Mouse (Mus musculus): ENCODE measurements at regions not wholly inside any gene's neighbourhood (a gene's known extent, or its start where the extent isn't known, plus 50 kb on each side); places are given as distances from the start of the nearest gene placed in this dataset.

GRCm38 (mm10) chr8:87199461-87200131 lies 272.8 kb downstream of the Cbln1 start:
- no peak for DNase-seq (ENCODE audit: low spot score)

- DNase-seq (ENCODE audit: low spot score): peak; percentile 38
Observed at GRCm38 (mm10) chr8:87197867-87198536, 274.4 kb downstream of the Cbln1 start.

GRCm38 (mm10) chr8:87197000-87197399 lies 275.4 kb downstream of the Cbln1 start:
- no peak for DNase-seq (ENCODE audit: low spot score)

DNA sequence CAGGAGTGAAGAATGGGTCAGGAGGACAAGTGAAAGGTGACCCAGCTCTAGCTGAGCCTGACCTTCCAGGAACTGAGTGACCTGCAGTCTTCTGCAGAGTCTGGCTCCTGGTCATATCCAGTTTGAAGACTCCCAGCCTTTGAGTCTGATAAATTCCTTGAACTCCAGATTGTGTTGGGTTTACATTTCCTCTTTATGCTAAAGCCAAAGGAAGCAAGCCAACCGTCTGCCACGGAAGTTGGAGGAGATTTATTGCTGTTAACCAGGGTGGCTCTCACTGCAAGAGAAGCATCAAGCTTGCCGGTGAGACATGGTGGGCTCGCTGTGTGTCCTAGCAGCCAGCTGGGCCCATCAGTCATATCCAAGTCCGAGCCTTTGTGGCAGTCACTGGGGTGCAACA lies 276.4 kb downstream of the Cbln1 start:
- DNase-seq (ENCODE audit: low spot score): no peak

- DNase-seq (ENCODE audit: low spot score): no peak
Observed at GRCm38 (mm10) chr8:87189791-87190385, 282.5 kb downstream of the Cbln1 start.

DNA sequence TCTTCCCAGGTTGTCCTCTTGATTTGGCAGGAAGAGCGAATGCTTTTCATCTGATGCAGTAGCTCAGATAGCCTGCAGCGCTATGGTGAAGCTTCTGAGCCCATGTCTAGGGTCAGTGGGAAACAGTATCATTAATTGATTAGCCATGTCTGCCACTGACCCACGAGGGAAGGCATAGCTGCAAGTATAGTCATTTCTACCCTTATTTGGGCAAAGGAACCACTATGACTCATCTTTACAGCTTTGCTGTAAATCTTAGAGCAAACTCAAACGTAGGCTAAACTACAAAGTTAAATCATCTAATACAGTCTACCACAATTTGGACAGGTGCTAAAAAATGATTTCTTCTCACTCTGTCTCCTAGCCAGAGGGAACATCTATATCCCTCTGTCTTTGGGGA lies 289.5 kb downstream of the Cbln1 start:
- DNase-seq (ENCODE audit: low spot score): no peak

GRCm38 (mm10) chr8:87178561-87178960 lies 293.5 kb upstream of the N4bp1 start:
- no peak for DNase-seq (ENCODE audit: low spot score)

GRCm38 (mm10) chr8:87177620-87178019 lies 292.6 kb upstream of the N4bp1 start:
- DNase-seq (ENCODE audit: low spot score): no peak

- no peak for DNase-seq (ENCODE audit: low spot score)
Observed at GRCm38 (mm10) chr8:87175097-87175496, 290.0 kb upstream of the N4bp1 start.

DNA sequence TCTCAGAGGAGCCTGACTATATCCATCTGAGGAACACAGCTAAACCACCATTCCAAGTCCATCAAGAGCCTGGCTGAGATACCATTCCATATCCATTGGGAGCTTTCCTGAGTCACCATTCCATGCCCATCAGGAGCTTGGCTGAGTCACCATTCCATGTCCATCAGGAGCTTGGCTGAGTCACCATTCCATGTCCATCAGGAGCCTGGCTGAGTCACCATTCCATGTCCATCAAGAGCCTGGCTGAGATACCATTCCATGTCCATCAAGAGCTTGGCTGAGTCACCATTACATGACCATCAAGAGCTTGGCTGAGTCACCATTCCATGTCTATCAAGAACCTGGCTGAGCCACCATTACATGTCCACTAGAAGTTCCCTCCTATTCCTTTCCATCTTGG lies 288.7 kb upstream of the N4bp1 start:
- DNase-seq (ENCODE audit: low spot score): no peak

GRCm38 (mm10) chr8:87166771-87167170 lies 281.7 kb upstream of the N4bp1 start:
- no peak for DNase-seq (ENCODE audit: low spot score)

- DNase-seq (ENCODE audit: low spot score): no peak
Observed at GRCm38 (mm10) chr8:87160416-87160815, 275.4 kb upstream of the N4bp1 start.

- no peak for DNase-seq (ENCODE audit: low spot score)
Observed at GRCm38 (mm10) chr8:87158322-87158721, 273.3 kb upstream of the N4bp1 start.

DNA sequence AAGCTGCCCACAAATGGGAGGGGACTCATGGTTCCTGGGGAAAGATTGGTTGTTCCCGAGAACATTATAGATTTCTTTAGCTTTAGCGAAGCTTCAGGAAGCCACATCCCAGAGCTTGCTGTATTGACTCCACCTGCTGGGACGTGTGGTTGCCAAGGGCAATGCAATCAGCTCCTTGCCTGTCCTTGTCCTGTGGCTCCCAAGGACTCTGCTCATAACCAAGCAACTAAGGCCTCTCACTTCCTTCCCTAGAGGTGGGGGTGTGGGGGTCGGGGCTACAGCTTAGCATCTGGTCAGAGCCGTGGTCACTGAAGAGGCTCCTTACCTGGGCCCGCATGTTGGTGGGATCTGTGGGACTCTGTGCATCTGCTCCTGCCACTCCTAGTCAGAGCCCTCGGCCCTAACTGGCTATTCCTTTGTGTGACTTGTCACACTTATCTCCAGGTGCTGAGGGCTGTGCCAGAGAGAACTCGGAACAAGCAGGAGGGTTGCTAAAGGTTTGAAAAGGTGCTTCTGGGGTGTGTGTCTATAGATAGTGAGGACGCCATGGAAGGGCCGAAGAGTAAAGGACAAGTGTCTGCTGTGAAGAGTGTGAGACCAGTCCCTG lies 270.9 kb upstream of the N4bp1 start:
- DNase-seq (ENCODE audit: low spot score): no peak

- DNase-seq (ENCODE audit: low spot score): no peak
Observed at GRCm38 (mm10) chr8:87152068-87152915, 267.2 kb upstream of the N4bp1 start.

DNA sequence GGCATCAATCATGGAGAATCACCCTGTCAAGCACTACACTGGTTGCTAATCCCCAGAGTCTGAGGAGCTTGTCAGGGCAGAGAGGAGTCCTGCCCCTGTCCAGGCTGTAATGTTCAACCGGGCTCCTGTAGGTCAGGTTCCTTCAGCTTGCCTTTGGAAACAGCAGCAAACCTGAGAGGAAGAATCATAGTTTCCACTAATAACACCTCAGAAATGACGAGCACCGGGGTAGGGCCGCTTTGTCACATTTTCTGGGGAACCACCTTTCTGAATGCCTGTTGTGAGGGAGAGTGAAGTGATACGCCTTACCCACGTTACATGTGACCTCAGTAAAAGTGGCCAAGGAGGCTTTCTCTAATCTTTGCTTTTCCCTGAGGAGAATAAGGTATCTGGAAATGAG lies 263.8 kb upstream of the N4bp1 start:
- DNase-seq (ENCODE audit: low spot score): no peak

DNA sequence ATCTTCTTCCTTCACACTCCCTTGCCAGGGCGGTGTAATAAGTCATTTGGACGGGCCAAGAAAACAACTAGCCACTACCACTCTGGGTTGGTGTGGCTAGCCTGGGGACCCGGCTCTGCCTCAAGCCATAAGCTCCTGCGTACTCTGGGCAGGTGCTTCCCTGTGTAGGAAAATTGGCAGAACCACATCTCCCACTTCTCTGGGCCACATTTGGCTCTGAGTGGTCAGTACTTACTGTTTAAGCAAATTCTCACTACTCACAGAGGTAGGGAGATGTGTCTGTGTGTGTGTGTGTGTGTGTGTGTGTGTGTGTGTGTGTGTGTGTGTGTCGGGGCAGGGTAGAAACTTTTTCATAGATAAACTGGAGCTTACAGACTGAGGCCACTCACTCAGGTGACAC lies 262.6 kb upstream of the N4bp1 start:
- no peak for DNase-seq (ENCODE audit: low spot score)

- no peak for DNase-seq (ENCODE audit: low spot score)
Observed at GRCm38 (mm10) chr8:87137412-87137811, 252.4 kb upstream of the N4bp1 start.

DNA sequence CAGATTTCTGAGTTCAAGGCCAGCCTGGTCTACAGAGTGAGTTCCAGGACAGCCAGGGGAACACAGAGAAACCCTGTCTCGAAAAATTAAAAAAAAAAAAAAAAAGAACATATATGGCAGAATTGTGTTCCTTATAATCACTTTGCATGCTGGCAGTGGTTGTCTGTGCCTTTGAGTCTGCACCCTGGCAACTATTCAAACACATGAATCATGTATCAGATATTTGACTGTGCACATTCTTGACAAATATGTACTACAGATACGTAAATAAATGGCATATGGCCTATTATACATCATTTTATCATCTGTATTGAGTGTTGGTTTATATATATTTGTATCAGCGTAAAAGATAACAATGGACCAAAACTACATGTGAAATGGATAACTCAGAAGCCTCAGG lies 246.7 kb upstream of the N4bp1 start:
- DNase-seq (ENCODE audit: low spot score): no peak

DNA sequence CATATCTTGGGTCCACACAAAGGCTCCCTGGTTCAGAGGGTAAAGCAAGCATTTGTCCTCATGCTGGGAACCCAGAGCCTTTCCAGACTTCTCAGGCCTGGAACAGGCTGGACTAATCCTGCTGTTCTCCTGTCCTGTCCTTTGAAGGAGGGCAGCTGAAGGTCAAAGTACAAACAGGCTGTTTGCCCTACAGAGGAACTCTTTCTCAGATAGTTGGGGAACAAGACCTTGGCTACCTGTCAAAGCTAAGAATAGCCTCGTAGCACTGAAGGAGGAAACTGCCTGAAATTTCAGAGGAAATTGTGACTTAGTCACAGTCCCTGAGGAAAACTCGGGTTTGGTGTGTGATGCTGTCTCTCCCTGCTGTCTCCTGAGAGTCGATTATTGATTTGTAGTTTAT lies 245.6 kb upstream of the N4bp1 start:
- DNase-seq (ENCODE audit: low spot score): peak; percentile 14

- DNase-seq (ENCODE audit: low spot score): no peak
Observed at GRCm38 (mm10) chr8:87128593-87128992, 243.5 kb upstream of the N4bp1 start.

DNA sequence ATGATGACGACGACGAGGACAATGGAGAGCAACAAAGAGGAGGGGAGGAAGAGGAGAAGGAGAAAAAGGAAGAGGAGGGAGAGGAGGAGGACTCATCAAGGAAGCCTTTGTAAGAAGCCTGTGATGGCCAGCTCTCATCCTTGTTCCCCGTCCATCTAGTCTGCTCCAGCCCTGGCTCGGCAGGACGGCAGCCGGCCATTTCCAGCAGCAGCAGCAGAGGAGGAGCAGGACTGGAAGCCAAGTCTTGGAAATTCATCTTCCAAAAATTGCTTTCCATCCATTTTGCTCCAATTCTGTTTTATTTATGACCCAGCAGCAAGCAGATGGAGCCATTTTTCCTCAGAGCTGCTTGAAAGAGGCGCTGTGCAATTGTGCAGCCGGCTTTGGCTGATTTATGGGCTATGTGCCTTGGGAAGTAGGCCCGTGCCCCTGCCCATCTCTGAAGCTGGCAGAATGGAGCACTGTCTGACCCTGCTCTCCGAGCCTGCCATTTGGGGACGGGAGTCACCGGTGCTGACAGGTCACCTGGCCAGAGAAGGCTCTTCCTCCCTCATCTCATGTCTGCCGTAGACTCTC lies 231.2 kb upstream of the N4bp1 start:
- no peak for DNase-seq (ENCODE audit: low spot score)

Data from testis, postnatal 14 days (tissue).